Mouse (Mus musculus) ES-E14 (cell line): Measurements from ENCODE around the gene Mcts2. TPM values are rescaled to one million over a fixed set of nuclear protein-coding genes. Genes with fewer than 3 reads are reported as not detected.

Experiments used
- DNase-seq: peaks from one replicate; pipeline ENCODE4 v3.0.0-alpha.2; 2013; ENCODE audit warnings: low read depth, low spot score
- H3K27ac ChIP-seq: 2 replicates; pipeline ENCODE4 v1.5.1; 2012; ENCODE audit warnings: low read depth, mild to moderate bottlenecking, low read length, moderate library complexity, mixed read lengths; ENCODE audit not compliant: poor library complexity, insufficient read depth, severe bottlenecking
- H3K36me3 ChIP-seq: 2 replicates; pipeline ENCODE4 v1.6.1; 2012; ENCODE audit warnings: mild to moderate bottlenecking, low read length, moderate library complexity, mixed read lengths; ENCODE audit not compliant: control insufficient read depth, poor library complexity, insufficient read depth, severe bottlenecking
- H3K4me1 ChIP-seq, 2 experiments: fragments of 150-350 bp in 1 of 2; sonication (generic) in 1 of 2; 2 replicates each; pipeline ENCODE4 v1.6.1; 2012; ENCODE audit warnings: low read length in 2 of 2, mild to moderate bottlenecking in 1 of 2, mixed read lengths in 1 of 2; ENCODE audit not compliant: control insufficient read depth in 2 of 2, insufficient read depth in 2 of 2, poor library complexity in 1 of 2
- H3K4me3 ChIP-seq, 2 experiments: fragments of 150-350 bp in 1 of 2; sonication (generic) in 1 of 2; 2 replicates each; pipeline ENCODE4 v1.5.1; 2012; ENCODE audit warnings: low read length in 2 of 2, low read depth in 1 of 2, mild to moderate bottlenecking in 1 of 2, mixed read lengths in 1 of 2; ENCODE audit not compliant: insufficient read depth in 1 of 2, poor library complexity in 1 of 2, severe bottlenecking in 1 of 2
- H3K9ac ChIP-seq: 2 replicates; pipeline ENCODE4 v1.6.1; 2012; ENCODE audit warnings: low read depth, mild to moderate bottlenecking, low read length, mixed read lengths; ENCODE audit not compliant: poor library complexity, insufficient read depth, severe bottlenecking
- H3K9me3 ChIP-seq: fragments of 150-350 bp; sonication (generic); 2 replicates; pipeline ENCODE4 v1.6.1; 2012; ENCODE audit warnings: low read depth, mild to moderate bottlenecking, low read length; ENCODE audit not compliant: control insufficient read depth, insufficient read depth
- CHD2 ChIP-seq: IDR thresholded peaks from 2 replicates; pipeline ENCODE4 v1.6.1; 2014; ENCODE audit warnings: mild to moderate bottlenecking, low read depth, low read length, inconsistent platforms
- HCFC1 ChIP-seq: IDR thresholded peaks from 2 replicates; pipeline ENCODE4 v1.6.1; 2012; ENCODE audit warnings: low read length, inconsistent platforms, borderline replicate concordance; ENCODE audit not compliant: insufficient read depth
- MAFK ChIP-seq: IDR thresholded peaks from 2 replicates; pipeline ENCODE4 v1.6.1; 2014; ENCODE audit warnings: mild to moderate bottlenecking, low read depth, low read length, inconsistent platforms; ENCODE audit not compliant: insufficient read depth
- ZC3H11A ChIP-seq: IDR thresholded peaks from 2 replicates; pipeline ENCODE4 v1.6.1; 2012; ENCODE audit warnings: low read depth, mild to moderate bottlenecking, inconsistent platforms, low read length, borderline replicate concordance
- ZNF384 ChIP-seq: IDR thresholded peaks from 2 replicates; pipeline ENCODE4 v1.6.1; 2012; ENCODE audit warnings: low read depth, low read length, inconsistent platforms
- in situ Hi-C, 2 experiments: fragments of 600-800 bp; cut with MboI; formaldehyde crosslinking; loops; one replicate each; pipeline ENCODE4 v1.15.1; 2025; ENCODE audit warnings: low sequenced_read_pairs in 2 of 2, inconsistent platforms in 1 of 2; ENCODE audit not compliant: unreplicated experiment in 2 of 2
- total RNA-seq: library from RNA; depleted of rRNA; stranded (reverse); fragments of 300-350 nt; gene quantifications from 2 replicates; pipeline ENCODE4 v1.2.3, GENCODE M21; 2012; rRNA removed

Mcts2 gene
- 39.3 and 87.4 TPM in 2 replicates for total RNA-seq

DNA sequence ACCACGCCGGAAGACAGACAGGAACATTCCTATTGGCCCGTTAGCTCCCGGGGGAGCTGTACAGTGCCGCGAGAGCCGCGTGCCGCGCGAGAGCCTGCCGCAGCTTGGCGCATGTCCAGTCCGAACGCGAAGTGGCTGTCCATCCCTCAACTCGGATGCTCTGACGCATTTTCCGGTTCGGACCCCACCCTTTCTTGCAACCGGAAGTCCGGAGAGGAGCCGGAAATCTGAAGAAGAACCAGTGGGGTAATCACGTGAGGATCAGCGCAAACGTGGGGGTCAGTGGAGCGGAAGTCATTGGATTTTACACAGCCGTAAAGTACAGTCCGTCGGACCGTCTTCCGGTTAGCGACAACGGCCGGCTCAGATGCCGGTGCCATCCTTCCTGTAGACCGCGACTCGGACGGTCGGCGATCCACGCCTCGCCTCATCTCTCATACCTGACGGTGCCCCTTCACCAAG, at the start of gene Mcts2:
Mcts2 (plus strand) TSS at position 230 of the 462 bp plus-strand sequence.
- peaks cover 0 to 3% of the 10 kb centered on the region in 2 experiments; a peak in 1 of 4 replicates for H3K4me1 ChIP-seq
- TF ChIP-seq ZC3H11A (no peak), ZNF384 (no peak), CHD2 (peak; percentile 96), MAFK (no peak), HCFC1 (peak; percentile 65; the same call in 1 of the 2 replicates)
- H3K36me3 ChIP-seq, result peaks cover 57% of the 10 kb centered on the region
- in situ Hi-C loops, result loop anchor here (5.0 to 10.0 kb wide), 2 partner anchors 145 to 148 kb away; partner anchors contain the start of gene Bcl2l1 (in 2 of the 2)
- peak; percentile 80 for DNase-seq
- H3K9me3 ChIP-seq, result no peaks in the 10 kb centered on the region
- peak within 1 kb of the TSS; percentile 77 to 78 for H3K4me3 ChIP-seq
- H3K27ac ChIP-seq, result no peak within 1 kb of the TSS; the same call in 1 of the 2 replicates
- H3K9ac ChIP-seq, result peak within 1 kb of the TSS; percentile 79

DNA sequence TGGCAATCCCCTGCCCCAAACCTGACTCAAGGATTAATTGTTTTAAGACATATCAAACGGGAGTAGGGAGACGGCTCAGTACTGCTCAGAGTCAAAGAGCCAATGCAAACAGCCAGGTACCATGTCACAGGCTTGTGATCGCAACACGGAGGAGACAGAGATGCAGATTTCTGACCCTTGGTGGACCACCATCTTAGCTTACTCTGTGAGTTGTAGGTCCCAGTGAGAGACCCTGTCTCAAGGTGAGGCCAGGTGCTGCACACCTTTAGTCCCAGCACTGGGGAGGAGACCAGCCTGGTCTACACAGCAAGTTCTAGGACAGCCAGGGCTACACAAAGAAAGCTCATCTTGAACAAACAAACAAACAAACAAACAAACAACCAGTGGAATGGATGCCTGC, 49.5 kb upstream of the Mcts2 start:
- in situ Hi-C loops, result no loop called here
- H3K4me3 ChIP-seq, result no peak overlapping the region
- no peaks in the 10 kb centered on the region for H3K36me3 ChIP-seq
- H3K9ac ChIP-seq, result no peak overlapping the region
- DNase-seq, result no peak
- no peaks in the 10 kb centered on the region; a peak in 1 of 4 replicates for H3K4me1 ChIP-seq
- TF ChIP-seq ZNF384 (no peak), ZC3H11A (no peak), HCFC1 (no peak), MAFK (no peak), CHD2 (no peak)
- no peak overlapping the region for H3K27ac ChIP-seq
- H3K9me3 ChIP-seq, result no peaks in the 10 kb centered on the region

DNA sequence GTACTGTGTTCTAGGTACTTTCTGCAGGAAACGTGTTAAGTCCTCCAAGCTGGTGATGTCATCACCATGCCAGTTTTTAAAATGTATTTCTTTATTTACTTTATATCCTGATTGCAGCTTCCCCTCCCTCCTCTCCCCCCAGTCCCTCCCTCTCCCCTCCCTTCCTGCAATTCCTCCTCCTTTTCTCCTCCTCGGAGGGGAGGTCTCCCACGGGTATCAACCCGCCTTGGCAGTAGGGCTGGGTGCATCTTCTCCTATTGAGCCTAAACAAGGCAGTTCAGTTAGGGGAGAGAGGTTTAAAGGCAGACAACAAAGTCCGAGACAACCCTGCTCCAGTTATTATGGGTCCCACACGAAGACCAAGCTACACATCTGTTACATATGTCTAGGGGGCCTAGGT, 48.0 kb upstream of the Mcts2 start:
- no peaks in the 10 kb centered on the region; a peak in 1 of 4 replicates for H3K4me1 ChIP-seq
- TF ChIP-seq ZNF384, result no peak
- TF ChIP-seq MAFK, result no peak
- no peak for TF ChIP-seq ZC3H11A
- TF ChIP-seq HCFC1, result no peak
- no peak for TF ChIP-seq CHD2
- H3K9me3 ChIP-seq, result no peaks in the 10 kb centered on the region
- no peak for DNase-seq
- no peaks in the 10 kb centered on the region for H3K36me3 ChIP-seq
- in situ Hi-C loops, result no loop called here
- H3K9ac ChIP-seq, result no peak overlapping the region
- no peak overlapping the region for H3K4me3 ChIP-seq
- no peak overlapping the region for H3K27ac ChIP-seq

DNA sequence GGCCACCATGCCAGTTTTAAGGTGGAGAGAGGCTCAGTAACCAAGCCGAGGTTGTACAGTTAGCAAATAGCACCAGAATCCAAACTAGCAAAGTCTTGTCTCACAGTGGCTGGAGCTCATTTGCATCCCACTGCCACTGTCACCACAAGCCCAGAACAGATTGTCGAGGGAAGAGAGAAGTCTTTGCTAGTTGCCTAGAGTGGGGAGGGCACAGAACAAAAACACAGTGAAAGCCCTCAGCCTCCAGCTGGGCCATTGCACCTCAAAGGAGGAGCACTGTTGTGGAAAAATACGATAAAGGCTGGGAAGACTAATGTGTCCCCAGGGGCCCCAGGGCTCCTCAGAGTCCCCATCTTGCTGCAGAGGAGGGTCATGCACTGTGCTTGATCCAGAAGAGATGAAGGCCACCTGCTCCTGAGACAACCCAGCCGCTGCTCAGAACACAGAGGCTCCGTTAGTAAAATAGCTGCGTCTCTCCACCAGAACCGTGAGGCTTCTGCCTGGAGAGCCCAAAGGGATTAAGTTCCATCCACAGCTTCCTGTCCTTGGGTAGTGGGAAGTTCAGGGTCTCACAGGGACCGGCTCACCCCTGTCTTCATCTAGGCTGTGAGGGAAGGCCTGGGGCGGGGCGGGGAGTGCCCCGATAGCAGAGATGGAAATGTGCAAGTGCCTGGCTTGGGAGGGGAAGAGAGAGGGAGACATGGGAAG, 47.3 kb upstream of the Mcts2 start:
- Histone ChIP-seq H3K36me3 (no peaks in the 10 kb centered on the region), H3K4me3 (no peak overlapping the region), H3K27ac (no peak overlapping the region), H3K4me1 (no peaks in the 10 kb centered on the region; a peak in 1 of 4 replicates), H3K9ac (no peak overlapping the region), H3K9me3 (no peaks in the 10 kb centered on the region)
- no peak for TF ChIP-seq MAFK
- no peak for TF ChIP-seq CHD2
- no peak for TF ChIP-seq HCFC1
- no peak for TF ChIP-seq ZNF384
- no peak for TF ChIP-seq ZC3H11A
- no peak for DNase-seq
- in situ Hi-C loops, result no loop called here
